Mouse (Mus musculus) adrenal gland, adult 8-10 months (tissue): ENCODE results near the gene Xndc1. TPM values are rescaled to one million over a fixed set of nuclear protein-coding genes. Genes with fewer than 3 reads are reported as not detected.

Experiments used
- total RNA-seq, 4 experiments: library from RNA; stranded (reverse); gene quantifications; 2 replicates each; pipeline ENCODE4 v1.2.4; 2022

Xndc1 gene
- total RNA-seq, 4 experiments from 2014 or later: 12.4 to 23.7 (median 18.7) TPM

Other genes with a start within 250 kb of the Xndc1 start
- 10 to 100 TPM; 26.7 to 57.2 (median 44.6) TPM for gene Phox2a, start 247.2 kb upstream of the Xndc1 start, total RNA-seq
- gene Inppl1, start 227.3 kb upstream of the Xndc1 start, total RNA-seq: 100 to 1,000 TPM in 2 of 4 experiments, 10 to 100 TPM in 2; 76.9 to 104 (median 101) TPM
- 1 to 10 TPM; 1.2 to 4.7 (median 2.8) TPM for gene Folr2, start 208.3 kb upstream of the Xndc1 start, total RNA-seq
- 10 to 100 TPM; 29.6 to 34.8 (median 30.7) TPM for gene Anapc15, start 201.8 kb upstream of the Xndc1 start, total RNA-seq
- 1 to 10 TPM in 2 of 4 experiments, not detected in 2; 4.0 to 5.9 TPM for gene Folr1, start 194.7 kb upstream of the Xndc1 start, total RNA-seq
- 100 to 1,000 TPM in 3 of 4 experiments, 10 to 100 TPM in 1; 92.8 to 107 (median 104) TPM for gene Lamtor1, start 159.6 kb upstream of the Xndc1 start, total RNA-seq
- not detected for gene Tomt, start 159.2 kb upstream of the Xndc1 start, total RNA-seq
- 10 to 100 TPM; 11.3 to 19.1 (median 16.7) TPM for gene Lrrc51, start 131.6 kb upstream of the Xndc1 start, total RNA-seq
- gene Numa1, start 131.4 kb upstream of the Xndc1 start, total RNA-seq: 100 to 1,000 TPM; 191 to 248 (median 221) TPM
- gene Il18bp, start 46.8 kb upstream of the Xndc1 start, total RNA-seq: 10 to 100 TPM in 2 of 4 experiments, 1 to 10 TPM in 2; 8.1 to 12.5 (median 10.1) TPM
- gene Rnf121, start within 50 bp of the Xndc1 start, total RNA-seq: 10 to 100 TPM; 34.1 to 56.0 (median 38.4) TPM
- 1 to 10 TPM; 1.1 to 3.5 (median 1.5) TPM for gene Xntrpc, start 202 bp downstream of the Xndc1 start, total RNA-seq
- under 1 TPM in 1 of 4 experiments, not detected in 3; 0.22 TPM for gene Trpc2, start 17.6 kb downstream of the Xndc1 start, total RNA-seq
- not detected for gene Art1, start 36.2 kb downstream of the Xndc1 start, total RNA-seq
- gene Art5, start 44.0 kb downstream of the Xndc1 start, total RNA-seq: under 1 TPM in 1 of 4 experiments, not detected in 3; 0.38 TPM
- gene Chrna10, start 51.3 kb downstream of the Xndc1 start, total RNA-seq: under 1 TPM in 1 of 4 experiments, not detected in 3; 0.28 TPM
- gene Nup98, start 144.7 kb downstream of the Xndc1 start, total RNA-seq: 10 to 100 TPM; 56.0 to 84.3 (median 74.0) TPM
- gene Pgap2, start 144.7 kb downstream of the Xndc1 start, total RNA-seq: 10 to 100 TPM; 76.4 to 94.5 (median 93.0) TPM
- gene Rhog, start 190.5 kb downstream of the Xndc1 start, total RNA-seq: 10 to 100 TPM; 39.8 to 54.4 (median 47.5) TPM
- gene Stim1, start 202.3 kb downstream of the Xndc1 start, total RNA-seq: 10 to 100 TPM; 74.4 to 93.6 (median 83.3) TPM